Mouse (Mus musculus) MEL (cell line): Measurements from ENCODE around the gene Mgll.

Experiments used
- CHD2 ChIP-seq: IDR thresholded peaks from 2 replicates; pipeline ENCODE4 v1.6.1; 2011; ENCODE audit warnings: low read length, improper control_type of control experiment
- CTCF ChIP-seq, 3 experiments: IDR thresholded peaks in 2 of 3; conservative IDR thresholded peaks in 1 of 3; 2 replicates each; pipeline ENCODE4 v1.5.1; 2011 to 2012; ENCODE audit warnings: low read length in 3 of 3, low read depth in 2 of 3, mild to moderate bottlenecking in 2 of 3, improper control_type of control experiment in 1 of 3, inconsistent platforms in 1 of 3, mixed read lengths in 1 of 3, moderate library complexity in 1 of 3; ENCODE audit not compliant: control insufficient read depth in 1 of 3, insufficient read depth in 1 of 3, poor library complexity in 1 of 3, severe bottlenecking in 1 of 3
- E2F4 ChIP-seq: IDR thresholded peaks from 2 replicates; pipeline ENCODE4 v1.6.1; 2011; ENCODE audit warnings: low read depth, low read length, improper control_type of control experiment, borderline replicate concordance
- EP300 ChIP-seq, 2 experiments: IDR thresholded peaks; 2 replicates each; pipeline ENCODE4 v1.6.1; 2011; ENCODE audit warnings: improper control_type of control experiment in 2 of 2, low read length in 2 of 2, low read depth in 1 of 2, mild to moderate bottlenecking in 1 of 2
- ETS1 ChIP-seq: IDR thresholded peaks from 2 replicates; pipeline ENCODE4 v1.6.1; 2012; ENCODE audit warnings: low read depth, mild to moderate bottlenecking, inconsistent platforms, low read length, improper control_type of control experiment, moderate library complexity
- GATA1 ChIP-seq: IDR thresholded peaks from 2 replicates; pipeline ENCODE4 v1.6.1; 2011; ENCODE audit warnings: low read depth, low read length, improper control_type of control experiment
- HCFC1 ChIP-seq: IDR thresholded peaks from 2 replicates; pipeline ENCODE4 v1.6.1; 2012; ENCODE audit warnings: low read depth, mild to moderate bottlenecking, inconsistent platforms, low read length, improper control_type of control experiment, moderate library complexity
- MAFK ChIP-seq: IDR thresholded peaks from 2 replicates; pipeline ENCODE4 v1.6.1; 2011; ENCODE audit warnings: low read depth, mild to moderate bottlenecking, low read length, improper control_type of control experiment, borderline replicate concordance
- MAX ChIP-seq: IDR thresholded peaks from 2 replicates; pipeline ENCODE4 v1.6.1; 2011; ENCODE audit warnings: low read length, improper control_type of control experiment
- MEF2A ChIP-seq: IDR thresholded peaks from 2 replicates; pipeline ENCODE4 v1.6.1; 2014; ENCODE audit warnings: low read depth, mild to moderate bottlenecking, inconsistent platforms, low read length, improper control_type of control experiment; ENCODE audit not compliant: poor library complexity, insufficient replicate concordance, severe bottlenecking; ENCODE audit errors: extremely low read depth
- POLR2A ChIP-seq, 2 experiments: IDR thresholded peaks; 2 replicates each; pipeline ENCODE4 v1.6.1; 2011 to 2012; ENCODE audit warnings: low read length in 2 of 2, mild to moderate bottlenecking in 2 of 2, control low read depth in 1 of 2, improper control_type of control experiment in 1 of 2, low read depth in 1 of 2, moderate library complexity in 1 of 2; ENCODE audit not compliant: control insufficient read depth in 1 of 2, insufficient read depth in 1 of 2, poor library complexity in 1 of 2
- POLR2AphosphoS2 ChIP-seq: IDR thresholded peaks from 2 replicates; pipeline ENCODE4 v1.6.1; 2011; ENCODE audit warnings: low read length, improper control_type of control experiment
- SIN3A ChIP-seq: IDR thresholded peaks from 2 replicates; pipeline ENCODE4 v1.6.1; 2012; ENCODE audit warnings: low read length, improper control_type of control experiment, inconsistent platforms

GRCm38 (mm10) chr6:88731991-88732390 is 7.8 kb downstream of the Mgll start:
- TF ChIP-seq MAX (no peak), CTCF (IDR thresholded peaks at IDR 0.05 in 2 of 3, conservative IDR thresholded peaks at IDR 0.05 in 1 of 3; ENCODE audit: control insufficient read depth in 1 of 3, insufficient read depth in 1 of 3, low read depth in 2 of 3, low read length in 3 of 3, poor library complexity in 1 of 3, severe bottlenecking in 1 of 3) (no peak), MAFK (no peak), MEF2A (no peak), EP300 (IDR thresholded peaks at IDR 0.05; ENCODE audit: low read depth in 1 of 2, low read length in 2 of 2) (no peak), POLR2AphosphoS2 (no peak), POLR2A (IDR thresholded peaks at IDR 0.05; ENCODE audit: control insufficient read depth in 1 of 2, insufficient read depth in 1 of 2, low read depth in 1 of 2, low read length in 2 of 2, poor library complexity in 1 of 2) (no peak), SIN3A (no peak), CHD2 (no peak), E2F4 (no peak), GATA1 (no peak), ETS1 (no peak), HCFC1 (no peak)
